Mouse (Mus musculus): Measurements from ENCODE around the gene Ppp4c.

- TF ChIP-seq POLR2A (IDR thresholded peaks at IDR 0.05; ENCODE audit: low read depth, low read length) (no peak), CTCF (IDR thresholded peaks at IDR 0.05; ENCODE audit: extremely low read depth, insufficient read length, insufficient replicate concordance, low read depth, low read length) (no peak)
Observed at GRCm38 (mm10) chr7:126807405-126807804, 15.1 kb upstream of the Ppp4c start.

All from small intestine, adult 2 months (tissue).